Mouse (Mus musculus): ENCODE data around the gene Dusp6. TPM values are rescaled to one million over a fixed set of nuclear protein-coding genes. Genes with fewer than 3 reads are reported as not detected.
A peak's percentile ranks its signal among the peaks of the same experiment; 100 is the strongest.

Gene Dusp6
- polyA plus RNA-seq, 1 experiment from 2014 or later, result 72.1 TPM

- no peaks in the 10 kb centered on the region for H3K27me3 ChIP-seq
- ATAC-seq (ENCODE audit: low FRiP score, low read depth), result no peak
- no peaks in the 10 kb centered on the region for H3K36me3 ChIP-seq
- no peak overlapping the region for H3K4me2 ChIP-seq (replicated peaks)
- H3K9ac ChIP-seq, result no peak overlapping the region
- no peak overlapping the region for H3K4me3 ChIP-seq
- H3K9me3 ChIP-seq, result no peaks in the 10 kb centered on the region
- H3K27ac ChIP-seq, result no peak overlapping the region
- H3K4me1 ChIP-seq, result peaks cover 21% of the 10 kb centered on the region; the same call in 1 of the 2 replicates
- WGBS, result 14% methylated on average over 8 of the region's 8 CpGs
Measured at GRCm38 (mm10) chr10:99285759-99286158, 22.7 kb downstream of the Dusp6 start.

- Histone ChIP-seq H3K9ac (no peak overlapping the region), H3K27me3 (no peaks in the 10 kb centered on the region), H3K4me1 (peaks cover 21% of the 10 kb centered on the region; the same call in 1 of the 2 replicates), H3K9me3 (no peaks in the 10 kb centered on the region), H3K4me2 (replicated peaks) (no peak overlapping the region), H3K4me3 (no peak overlapping the region), H3K27ac (no peak overlapping the region), H3K36me3 (no peaks in the 10 kb centered on the region)
- 42% methylated on average over 7 of the region's 7 CpGs for WGBS
- ATAC-seq (ENCODE audit: low FRiP score, low read depth), result no peak
Measured at GRCm38 (mm10) chr10:99286213-99286612, 23.2 kb downstream of the Dusp6 start.

- H3K36me3 ChIP-seq, result no peaks in the 10 kb centered on the region
- H3K4me2 ChIP-seq (replicated peaks), result peak overlapping the region; percentile 52
- H3K27me3 ChIP-seq, result no peaks in the 10 kb centered on the region
- H3K9me3 ChIP-seq, result no peaks in the 10 kb centered on the region
- H3K4me3 ChIP-seq, result peak overlapping the region; percentile 9; the same call in 1 of the 2 replicates
- whole genome bisulfite sequencing, result 11% methylated on average over 17 of the region's 17 CpGs
- H3K27ac ChIP-seq, result no peak overlapping the region
- peaks cover 21% of the 10 kb centered on the region; the same call in 1 of the 2 replicates for H3K4me1 ChIP-seq
- no peak overlapping the region for H3K9ac ChIP-seq
- no peak for ATAC-seq (ENCODE audit: low FRiP score, low read depth)
Measured at GRCm38 (mm10) chr10:99286787-99287186, 23.8 kb downstream of the Dusp6 start.

- WGBS, result 33% methylated on average over 6 of the region's 6 CpGs
- Histone ChIP-seq H3K36me3 (no peaks in the 10 kb centered on the region), H3K27me3 (no peaks in the 10 kb centered on the region), H3K27ac (no peak overlapping the region), H3K4me1 (peaks cover 21% of the 10 kb centered on the region; the same call in 1 of the 2 replicates), H3K4me2 (replicated peaks) (peak overlapping the region; percentile 52), H3K9ac (no peak overlapping the region), H3K9me3 (no peaks in the 10 kb centered on the region), H3K4me3 (peak overlapping the region; percentile 9; the same call in 1 of the 2 replicates)
- no peak for ATAC-seq (ENCODE audit: low FRiP score, low read depth)
Measured at GRCm38 (mm10) chr10:99287206-99287605, 24.2 kb downstream of the Dusp6 start.

GRCm38 (mm10) chr10:99289176-99289575, 26.1 kb downstream of the Dusp6 start:
- Histone ChIP-seq H3K4me3 (no peak overlapping the region), H3K4me1 (peaks cover 21% of the 10 kb centered on the region; the same call in 1 of the 2 replicates)
- WGBS, result 68% methylated on average over 5 of the region's 5 CpGs

GRCm38 (mm10) chr10:99293111-99293640, 30.1 kb downstream of the Dusp6 start:
- H3K27me3 ChIP-seq, result no peaks in the 10 kb centered on the region
- no peak overlapping the region for H3K4me2 ChIP-seq (replicated peaks)
- no peak overlapping the region for H3K4me3 ChIP-seq
- H3K9ac ChIP-seq, result no peak overlapping the region
- no peaks in the 10 kb centered on the region for H3K4me1 ChIP-seq
- no peak overlapping the region for H3K27ac ChIP-seq
- ATAC-seq (ENCODE audit: low FRiP score, low read depth), result no peak
- H3K36me3 ChIP-seq, result no peaks in the 10 kb centered on the region
- H3K9me3 ChIP-seq, result no peaks in the 10 kb centered on the region
- WGBS, result 89% methylated on average over 3 of the region's 3 CpGs

More at GRCm38 (mm10) chr10:99289176-99289575, 26.1 kb downstream of the Dusp6 start:
- no peak overlapping the region for H3K4me2 ChIP-seq (replicated peaks)
- H3K27me3 ChIP-seq, result no peaks in the 10 kb centered on the region
- H3K9me3 ChIP-seq, result no peaks in the 10 kb centered on the region
- H3K27ac ChIP-seq, result no peak overlapping the region
- H3K9ac ChIP-seq, result no peak overlapping the region
- no peaks in the 10 kb centered on the region for H3K36me3 ChIP-seq
- ATAC-seq (ENCODE audit: low FRiP score, low read depth), result no peak

GRCm38 (mm10) chr10:99297721-99298120, 34.7 kb downstream of the Dusp6 start:
- Histone ChIP-seq H3K27me3 (no peaks in the 10 kb centered on the region), H3K36me3 (no peaks in the 10 kb centered on the region), H3K4me3 (no peak overlapping the region), H3K27ac (no peak overlapping the region), H3K4me2 (replicated peaks) (no peak overlapping the region), H3K4me1 (peaks cover 15% of the 10 kb centered on the region), H3K9me3 (no peaks in the 10 kb centered on the region), H3K9ac (no peak overlapping the region)
- ATAC-seq (ENCODE audit: low FRiP score, low read depth), result no peak
- 52% methylated on average over 3 of the region's 3 CpGs for WGBS

GRCm38 (mm10) chr10:99298328-99299295, 35.6 kb downstream of the Dusp6 start:
- Histone ChIP-seq H3K4me1 (peaks cover 15% of the 10 kb centered on the region), H3K27me3 (no peaks in the 10 kb centered on the region), H3K36me3 (no peaks in the 10 kb centered on the region), H3K27ac (no peak overlapping the region), H3K9me3 (no peaks in the 10 kb centered on the region), H3K9ac (no peak overlapping the region), H3K4me3 (no peak overlapping the region), H3K4me2 (replicated peaks) (peak overlapping the region; percentile 41)
- 13% methylated on average over 18 of the region's 18 CpGs for WGBS
- peak; percentile 67 for ATAC-seq (ENCODE audit: low FRiP score, low read depth)

GRCm38 (mm10) chr10:99299303-99299702, 36.3 kb downstream of the Dusp6 start:
- peak; percentile 44; the same call in 1 of the 2 replicates for ATAC-seq (ENCODE audit: low FRiP score, low read depth)
- Histone ChIP-seq H3K36me3 (no peaks in the 10 kb centered on the region), H3K9ac (no peak overlapping the region), H3K27ac (no peak overlapping the region), H3K4me1 (peaks cover 15% of the 10 kb centered on the region), H3K4me2 (replicated peaks) (peak overlapping the region; percentile 41), H3K9me3 (no peaks in the 10 kb centered on the region), H3K4me3 (no peak overlapping the region), H3K27me3 (no peaks in the 10 kb centered on the region)
- WGBS, result 12% methylated on average over 9 of the region's 9 CpGs

GRCm38 (mm10) chr10:99302051-99302450, 39.0 kb downstream of the Dusp6 start:
- no peak overlapping the region for H3K9ac ChIP-seq
- WGBS, result 54% methylated on average over 4 of the region's 4 CpGs
- H3K9me3 ChIP-seq, result no peaks in the 10 kb centered on the region
- no peak overlapping the region for H3K27ac ChIP-seq
- H3K4me3 ChIP-seq, result no peak overlapping the region
- H3K36me3 ChIP-seq, result no peaks in the 10 kb centered on the region
- H3K4me2 ChIP-seq (replicated peaks), result no peak overlapping the region
- H3K4me1 ChIP-seq, result peaks cover 15% of the 10 kb centered on the region
- ATAC-seq (ENCODE audit: low FRiP score, low read depth), result no peak
- no peaks in the 10 kb centered on the region for H3K27me3 ChIP-seq

- ATAC-seq (ENCODE audit: low FRiP score, low read depth), result no peak
- H3K4me2 ChIP-seq (replicated peaks), result no peak overlapping the region
- no peaks in the 10 kb centered on the region for H3K27me3 ChIP-seq
- no peaks in the 10 kb centered on the region for H3K36me3 ChIP-seq
- no peaks in the 10 kb centered on the region for H3K4me1 ChIP-seq
- H3K9ac ChIP-seq, result no peak overlapping the region
- no peaks in the 10 kb centered on the region for H3K9me3 ChIP-seq
- 94% methylated on average over 4 of the region's 4 CpGs for WGBS
- no peak overlapping the region for H3K4me3 ChIP-seq
- no peak overlapping the region for H3K27ac ChIP-seq
Measured at GRCm38 (mm10) chr10:99308837-99309236, 45.8 kb downstream of the Dusp6 start.

- ATAC-seq (ENCODE audit: low FRiP score, low read depth), result no peak
- no peak overlapping the region for H3K4me2 ChIP-seq (replicated peaks)
- no peak overlapping the region for H3K9ac ChIP-seq
- no peaks in the 10 kb centered on the region for H3K27me3 ChIP-seq
- H3K36me3 ChIP-seq, result no peaks in the 10 kb centered on the region
- 80% methylated on average over 9 of the region's 9 CpGs for WGBS
- no peaks in the 10 kb centered on the region for H3K4me1 ChIP-seq
- no peak overlapping the region for H3K4me3 ChIP-seq
- H3K27ac ChIP-seq, result no peak overlapping the region
- H3K9me3 ChIP-seq, result no peaks in the 10 kb centered on the region
Measured at GRCm38 (mm10) chr10:99309617-99310016, 46.6 kb downstream of the Dusp6 start.

Measured in limb, embryonic 13.5 days (tissue).